ENCODE assay signal across 15 mouse cellular contexts in genomic region chr17:10776503-10776902, GRCm38 (mm10).
DNase-seq lines count a peak whose midpoint lies in the region; ATAC-seq and TF ChIP-seq lines count a peak whose summit lies in the region.
"Had no signal": no experiment of that assay in that cellular context is flagged by ENCODE, and none has a peak within 500 bp of the region (broad histone marks: within the 10 kb centered on the region; RNA-seq: fewer than 3 reads in every experiment).

No protein-coding gene starts in this region.

- no peaks in the 10 kb centered on the region for H3K27me3 ChIP-seq in midbrain, embryonic 14.5 days (ENCODE audit: control insufficient read depth, insufficient read depth, low read length)
- H3K27me3 ChIP-seq in midbrain, embryonic 13.5 days, result no peaks in the 10 kb centered on the region
- no peaks in the 10 kb centered on the region for H3K27me3 ChIP-seq in hindbrain, embryonic 14.5 days (ENCODE audit: control insufficient read depth, insufficient read depth, low read length)
- no peaks in the 10 kb centered on the region for H3K27me3 ChIP-seq in neural tube, embryonic 15.5 days (replicated peaks)
- H3K27me3 ChIP-seq: liver, embryonic 13.5 days; stomach, embryonic 15.5 days had no signal

- ATAC-seq in midbrain, embryonic 14.5 days (ENCODE audit: low FRiP score, low TSS enrichment), result no peak
- no peak for ATAC-seq in midbrain, embryonic 13.5 days
- ATAC-seq in hindbrain, embryonic 14.5 days (ENCODE audit: low FRiP score), result peak; percentile 37; the same call in 1 of the 2 replicates
- no peak for ATAC-seq in neural tube, embryonic 15.5 days (ENCODE audit: low FRiP score)

- H3K4me2 ChIP-seq in midbrain, embryonic 14.5 days (ENCODE audit: low read length), result no peak overlapping the region
- no peak overlapping the region for H3K4me2 ChIP-seq in midbrain, embryonic 13.5 days (replicated peaks)
- H3K4me2 ChIP-seq in hindbrain, embryonic 14.5 days (replicated peaks), result no peak overlapping the region
- H3K4me2 ChIP-seq in neural tube, embryonic 15.5 days, result no peak overlapping the region
- H3K4me2 ChIP-seq: liver, embryonic 13.5 days; stomach, embryonic 15.5 days had no signal

- DNase-seq in gastrocnemius, adult 2 months, result peak; percentile 36
- DNase-seq in gastrocnemius, postnatal 36 days, result no peak
- DNase-seq in midbrain, embryonic 14.5 days, result peak; percentile 24
- DNase-seq in hindbrain, embryonic 14.5 days (ENCODE audit: low spot score), result no peak
- DNase-seq in layer of hippocampus, adult 2 months (ENCODE audit: low spot score in 2 of 2), result no peak
- DNase-seq: adrenal gland, postnatal 25 days; B cell, adult 2 months; cerebellum, adult 2 months; kidney, adult 8-10 months; left cerebral cortex, postnatal 4 days; liver, embryonic 13.5 days; thymus, adult 2 months had no signal

- 55% methylated on average over 10 of the region's 10 CpGs for WGBS in midbrain, embryonic 14.5 days
- 54% methylated on average over 10 of the region's 10 CpGs for WGBS in midbrain, embryonic 13.5 days
- WGBS in hindbrain, embryonic 14.5 days, result 27% methylated on average over 10 of the region's 10 CpGs
- 12% methylated on average over 10 of the region's 10 CpGs for WGBS in neural tube, embryonic 15.5 days

- H3K9ac ChIP-seq in midbrain, embryonic 14.5 days (replicated peaks; ENCODE audit: low read length), result no peak overlapping the region
- H3K9ac ChIP-seq in midbrain, embryonic 13.5 days (replicated peaks), result no peak overlapping the region
- H3K9ac ChIP-seq in hindbrain, embryonic 14.5 days, result no peak overlapping the region
- H3K9ac ChIP-seq in neural tube, embryonic 15.5 days (replicated peaks), result no peak overlapping the region
- H3K9ac ChIP-seq: liver, embryonic 13.5 days; stomach, embryonic 15.5 days had no signal

- H3K36me3 ChIP-seq in midbrain, embryonic 14.5 days (ENCODE audit: control insufficient read depth, insufficient read depth, low read length), result no peaks in the 10 kb centered on the region
- no peaks in the 10 kb centered on the region for H3K36me3 ChIP-seq in midbrain, embryonic 13.5 days
- H3K36me3 ChIP-seq in hindbrain, embryonic 14.5 days (replicated peaks; ENCODE audit: control insufficient read depth, insufficient read depth), result no peaks in the 10 kb centered on the region
- H3K36me3 ChIP-seq in neural tube, embryonic 15.5 days, result no peaks in the 10 kb centered on the region
- H3K36me3 ChIP-seq: liver, embryonic 13.5 days; stomach, embryonic 15.5 days had no signal

- intact Hi-C loops in gastrocnemius, adult 2 months (cut with DNase I), result no loop called here
- intact Hi-C loops in gastrocnemius, postnatal 36 days (cut with DNase I), result no loop called here

- no peak for TF ChIP-seq CTCF in gastrocnemius, adult 2 months (IDR thresholded peaks at IDR 0.05)
- no peak for TF ChIP-seq CTCF in layer of hippocampus, adult 2 months (conservative IDR thresholded peaks at IDR 0.05)

- H3K4me3 ChIP-seq in gastrocnemius, adult 2 months, result peak overlapping the region; percentile 32
- no peak overlapping the region for H3K4me3 ChIP-seq in midbrain, embryonic 14.5 days (replicated peaks; ENCODE audit: low read depth, low read length)
- H3K4me3 ChIP-seq in midbrain, embryonic 13.5 days (replicated peaks), result no peak overlapping the region
- no peak overlapping the region for H3K4me3 ChIP-seq in hindbrain, embryonic 14.5 days (replicated peaks; ENCODE audit: low read length)
- H3K4me3 ChIP-seq in neural tube, embryonic 15.5 days (replicated peaks), result no peak overlapping the region
- H3K4me3 ChIP-seq in layer of hippocampus, adult 2 months, result no peak overlapping the region
- H3K4me3 ChIP-seq: liver, embryonic 13.5 days; stomach, embryonic 15.5 days had no signal

- no peaks in the 10 kb centered on the region for H3K9me3 ChIP-seq in midbrain, embryonic 14.5 days (ENCODE audit: control insufficient read depth, low read length)
- H3K9me3 ChIP-seq in midbrain, embryonic 13.5 days, result no peaks in the 10 kb centered on the region
- no peaks in the 10 kb centered on the region for H3K9me3 ChIP-seq in hindbrain, embryonic 14.5 days (ENCODE audit: control insufficient read depth, low read length)
- no peaks in the 10 kb centered on the region for H3K9me3 ChIP-seq in neural tube, embryonic 15.5 days (replicated peaks)
- H3K9me3 ChIP-seq: liver, embryonic 13.5 days; stomach, embryonic 15.5 days had no signal

- H3K27ac ChIP-seq in gastrocnemius, adult 2 months, result peak overlapping the region; percentile 69
- no peak overlapping the region for H3K27ac ChIP-seq in midbrain, embryonic 14.5 days (replicated peaks; ENCODE audit: low read depth, low read length)
- no peak overlapping the region for H3K27ac ChIP-seq in midbrain, embryonic 13.5 days
- peak overlapping the region; percentile 3; the same call in 1 of the 2 replicates for H3K27ac ChIP-seq in hindbrain, embryonic 14.5 days
- H3K27ac ChIP-seq in neural tube, embryonic 15.5 days (replicated peaks), result 0 out of 2 replicates have a peak overlapping the region, but pooled peaks have one; percentile 41
- no peak overlapping the region for H3K27ac ChIP-seq in layer of hippocampus, adult 2 months
- H3K27ac ChIP-seq: liver, embryonic 13.5 days; stomach, embryonic 15.5 days had no signal

- 0 out of 2 replicates have a peak, but pooled peaks cover 8% of the 10 kb centered on the region for H3K4me1 ChIP-seq in midbrain, embryonic 14.5 days (ENCODE audit: control insufficient read depth, insufficient read depth, low read length)
- peaks cover 11% of the 10 kb centered on the region for H3K4me1 ChIP-seq in midbrain, embryonic 13.5 days (replicated peaks)
- H3K4me1 ChIP-seq in hindbrain, embryonic 14.5 days (replicated peaks; ENCODE audit: control insufficient read depth, insufficient read depth, low read length), result peaks cover 15% of the 10 kb centered on the region; the same call in 1 of the 2 replicates
- H3K4me1 ChIP-seq in neural tube, embryonic 15.5 days, result peaks cover 15% of the 10 kb centered on the region
- H3K4me1 ChIP-seq: liver, embryonic 13.5 days; stomach, embryonic 15.5 days had no signal

Comparison
In these comparisons a context has a peak if more than half of its experiments do, and no peak if none do; other contexts are left out.
1. DNase-seq: peak in gastrocnemius, adult 2 months (single experiment) and midbrain, embryonic 14.5 days (single experiment); none in gastrocnemius, postnatal 36 days (0 of 2), hindbrain, embryonic 14.5 days (single experiment) and layer of hippocampus, adult 2 months (0 of 2).
2. H3K27ac ChIP-seq: peak in gastrocnemius, adult 2 months (single experiment), hindbrain, embryonic 14.5 days (single experiment) and neural tube, embryonic 15.5 days (single experiment); none in midbrain, embryonic 14.5 days (single experiment), midbrain, embryonic 13.5 days (single experiment) and layer of hippocampus, adult 2 months (single experiment).